Mouse (Mus musculus): ENCODE data around the gene Csrnp1. TPM values are rescaled to one million over a fixed set of nuclear protein-coding genes. Genes with fewer than 3 reads are reported as not detected.

The Csrnp1 gene
- total and polyA plus RNA-seq, 2 experiments: 9.2 to 9.7 TPM

GRCm38 (mm10) chr9:119970763-119971656 lies 13.4 kb downstream of the Csrnp1 start:
- Histone ChIP-seq H3K27ac (replicated peaks; ENCODE audit: insufficient read depth, low read depth, low read length) (no peak overlapping the region), H3K4me1 (ENCODE audit: control insufficient read depth, insufficient read depth, low read length) (peaks cover 10% of the 10 kb centered on the region), H3K36me3 (ENCODE audit: control insufficient read depth, insufficient read depth, low read length) (peaks cover 22% of the 10 kb centered on the region), H3K4me3 (ENCODE audit: insufficient read depth, low read depth, low read length) (no peak overlapping the region), H3K9ac (ENCODE audit: low read depth, low read length) (no peak overlapping the region), H3K27me3 (ENCODE audit: control insufficient read depth, insufficient read depth, low read length) (no peaks in the 10 kb centered on the region), H3K79me2 (ENCODE audit: control insufficient read depth, insufficient read depth, low read length) (no peaks in the 10 kb centered on the region; the same call in 1 of the 2 replicates)
- DNase-seq (ENCODE audit: extremely low read depth, low read depth, low spot score): peak; percentile 63
- WGBS: 63% methylated on average over 7 of the region's 7 CpGs
- TF ChIP-seq POLR2A (IDR thresholded peaks at IDR 0.05; ENCODE audit: extremely low read depth, insufficient read depth, low read length) (no peak), CTCF (IDR thresholded peaks at IDR 0.05; ENCODE audit: low read depth, low read length) (no peak)

- Histone ChIP-seq H3K79me2 (ENCODE audit: control insufficient read depth, insufficient read depth, low read length) (no peaks in the 10 kb centered on the region; the same call in 1 of the 2 replicates), H3K27me3 (ENCODE audit: control insufficient read depth, insufficient read depth, low read length) (no peaks in the 10 kb centered on the region), H3K36me3 (ENCODE audit: control insufficient read depth, insufficient read depth, low read length) (peaks cover 21% of the 10 kb centered on the region), H3K9ac (ENCODE audit: low read depth, low read length) (no peak overlapping the region), H3K4me3 (ENCODE audit: insufficient read depth, low read depth, low read length) (no peak overlapping the region), H3K27ac (replicated peaks; ENCODE audit: insufficient read depth, low read depth, low read length) (no peak overlapping the region), H3K4me1 (ENCODE audit: control insufficient read depth, insufficient read depth, low read length) (peaks cover 10% of the 10 kb centered on the region)
- WGBS: 10% methylated on average over 6 of the region's 6 CpGs
- peak; percentile 60 for DNase-seq (ENCODE audit: extremely low read depth, low read depth, low spot score)
- TF ChIP-seq CTCF (IDR thresholded peaks at IDR 0.05; ENCODE audit: low read depth, low read length): peak; percentile 69
- no peak for TF ChIP-seq POLR2A (IDR thresholded peaks at IDR 0.05; ENCODE audit: extremely low read depth, insufficient read depth, low read length)
Observed at GRCm38 (mm10) chr9:119970221-119970620, 14.2 kb downstream of the Csrnp1 start.

GRCm38 (mm10) chr9:119969811-119970210 lies 14.6 kb downstream of the Csrnp1 start:
- Histone ChIP-seq H3K36me3 (ENCODE audit: control insufficient read depth, insufficient read depth, low read length) (peaks cover 18% of the 10 kb centered on the region), H3K4me3 (ENCODE audit: insufficient read depth, low read depth, low read length) (no peak overlapping the region), H3K79me2 (ENCODE audit: control insufficient read depth, insufficient read depth, low read length) (no peaks in the 10 kb centered on the region; the same call in 1 of the 2 replicates), H3K27ac (replicated peaks; ENCODE audit: insufficient read depth, low read depth, low read length) (no peak overlapping the region), H3K9ac (ENCODE audit: low read depth, low read length) (no peak overlapping the region), H3K27me3 (ENCODE audit: control insufficient read depth, insufficient read depth, low read length) (no peaks in the 10 kb centered on the region), H3K4me1 (ENCODE audit: control insufficient read depth, insufficient read depth, low read length) (peaks cover 10% of the 10 kb centered on the region)
- TF ChIP-seq CTCF (IDR thresholded peaks at IDR 0.05; ENCODE audit: low read depth, low read length): no peak
- TF ChIP-seq POLR2A (IDR thresholded peaks at IDR 0.05; ENCODE audit: extremely low read depth, insufficient read depth, low read length): no peak
- 33% methylated on average over 7 of the region's 7 CpGs for WGBS
- peak; percentile 18 for DNase-seq (ENCODE audit: extremely low read depth, low read depth, low spot score)

GRCm38 (mm10) chr9:119966221-119966910 lies 18.1 kb downstream of the Csrnp1 start:
- H3K27me3 ChIP-seq (ENCODE audit: control insufficient read depth, insufficient read depth, low read length): no peaks in the 10 kb centered on the region
- H3K36me3 ChIP-seq (ENCODE audit: control insufficient read depth, insufficient read depth, low read length): 0 out of 2 replicates have a peak, but pooled peaks cover under 1% of the 10 kb centered on the region
- no peak overlapping the region for H3K4me3 ChIP-seq (ENCODE audit: insufficient read depth, low read depth, low read length)
- H3K79me2 ChIP-seq (ENCODE audit: control insufficient read depth, insufficient read depth, low read length): no peaks in the 10 kb centered on the region
- H3K27ac ChIP-seq (replicated peaks; ENCODE audit: insufficient read depth, low read depth, low read length): no peak overlapping the region
- 87% methylated on average over 26 of the region's 26 CpGs for WGBS
- DNase-seq (ENCODE audit: extremely low read depth, low read depth, low spot score): peak; percentile 76
- TF ChIP-seq CTCF (IDR thresholded peaks at IDR 0.05; ENCODE audit: low read depth, low read length): no peak
- no peak for TF ChIP-seq POLR2A (IDR thresholded peaks at IDR 0.05; ENCODE audit: extremely low read depth, insufficient read depth, low read length)
- no peak overlapping the region for H3K9ac ChIP-seq (ENCODE audit: low read depth, low read length)
- peaks cover 8% of the 10 kb centered on the region for H3K4me1 ChIP-seq (ENCODE audit: control insufficient read depth, insufficient read depth, low read length)

- no peaks in the 10 kb centered on the region for H3K27me3 ChIP-seq (ENCODE audit: control insufficient read depth, insufficient read depth, low read length)
- no peak overlapping the region for H3K27ac ChIP-seq (replicated peaks; ENCODE audit: insufficient read depth, low read depth, low read length)
- H3K4me1 ChIP-seq (ENCODE audit: control insufficient read depth, insufficient read depth, low read length): 0 out of 2 replicates have a peak, but pooled peaks cover 1% of the 10 kb centered on the region
- H3K79me2 ChIP-seq (ENCODE audit: control insufficient read depth, insufficient read depth, low read length): no peaks in the 10 kb centered on the region
- H3K4me3 ChIP-seq (ENCODE audit: insufficient read depth, low read depth, low read length): no peak overlapping the region
- 64% methylated on average over 3 of the region's 3 CpGs for WGBS
- no peaks in the 10 kb centered on the region for H3K36me3 ChIP-seq (ENCODE audit: control insufficient read depth, insufficient read depth, low read length)
- TF ChIP-seq POLR2A (IDR thresholded peaks at IDR 0.05; ENCODE audit: extremely low read depth, insufficient read depth, low read length): no peak
- TF ChIP-seq CTCF (IDR thresholded peaks at IDR 0.05; ENCODE audit: low read depth, low read length): no peak
- no peak overlapping the region for H3K9ac ChIP-seq (ENCODE audit: low read depth, low read length)
- DNase-seq (ENCODE audit: extremely low read depth, low read depth, low spot score): peak; percentile 52
Observed at GRCm38 (mm10) chr9:119965186-119965585, 19.3 kb downstream of the Csrnp1 start.

All from liver, adult 2 months (tissue).